Mouse (Mus musculus) small intestine, adult 2 months (tissue): ENCODE data around the gene Iqcf4.

Source experiments
- CTCF ChIP-seq: fragments of 200-500 bp; IDR thresholded peaks from 2 replicates; pipeline ENCODE4 v1.5.1; 2012; ENCODE audit warnings: low read depth, mild to moderate bottlenecking, control low read depth, inconsistent platforms, low read length, moderate library complexity, mixed read lengths; ENCODE audit not compliant: insufficient replicate concordance, insufficient read length; ENCODE audit errors: extremely low read depth
- POLR2A ChIP-seq: fragments of 200-500 bp; IDR thresholded peaks from 2 replicates; pipeline ENCODE4 v1.6.1; 2012; ENCODE audit warnings: low read depth, mild to moderate bottlenecking, control low read depth, inconsistent platforms, low read length, moderate library complexity

GRCm38 (mm10) chr9:106598466-106598865 is 27.7 kb upstream of the Iqcf4 start:
- TF ChIP-seq CTCF (no peak), POLR2A (no peak)
